Mouse (Mus musculus): ENCODE results near the gene Sms. TPM values are rescaled to one million over a fixed set of nuclear protein-coding genes. Genes with fewer than 3 reads are reported as not detected.

Sms gene
- polyA plus RNA-seq, 1 experiment from 2014 or later = 75.4 TPM

GRCm38 (mm10) chrX:157489871-157490721 lies 2.0 kb downstream of the Sms start:
- H3K27me3 ChIP-seq (ENCODE audit: control insufficient read depth, insufficient read depth, low read length) = peaks cover 2% of the 10 kb centered on the region; the same call in 1 of the 2 replicates
- no peaks in the 10 kb centered on the region for H3K4me1 ChIP-seq (ENCODE audit: control insufficient read depth, insufficient read depth, low read length)
- WGBS (ENCODE audit: insufficient replicate concordance) = 19% methylated on average over 9 of the region's 9 CpGs
- ATAC-seq (replicated peaks; ENCODE audit: insufficient number of reproducible peaks, low FRiP score, low TSS enrichment) = no peak
- H3K4me3 ChIP-seq (ENCODE audit: low read depth, low read length) = peak overlapping the region; percentile 70
- peak overlapping the region; percentile 63 for H3K4me2 ChIP-seq
- H3K27ac ChIP-seq (ENCODE audit: low read depth, low read length) = no peak overlapping the region
- no peaks in the 10 kb centered on the region for H3K9me3 ChIP-seq (replicated peaks; ENCODE audit: control insufficient read depth, low read length)
- no peaks in the 10 kb centered on the region for H3K36me3 ChIP-seq (ENCODE audit: control insufficient read depth, insufficient read depth, low read length)
- H3K9ac ChIP-seq (ENCODE audit: low read depth, low read length) = peak overlapping the region; percentile 82; the same call in 1 of the 2 replicates

DNA sequence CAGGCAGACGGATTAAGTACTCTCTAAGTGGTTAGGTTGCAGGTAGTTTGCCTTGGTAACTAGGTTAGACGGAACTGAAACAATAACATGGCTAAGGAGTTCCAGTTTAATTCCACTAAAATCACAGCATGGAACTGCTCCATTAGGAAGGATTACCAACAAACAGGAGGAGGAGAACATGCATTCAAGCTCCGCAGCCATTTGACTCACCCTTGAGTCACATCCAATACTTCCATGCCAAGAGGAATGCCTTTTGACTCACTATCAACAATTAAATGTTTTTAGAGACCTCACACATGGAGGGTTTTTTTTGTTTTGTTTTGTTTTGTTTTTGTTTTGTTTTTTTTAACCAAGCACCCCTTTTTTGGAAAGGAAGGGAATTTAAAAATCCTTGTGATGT lies 3.3 kb downstream of the Sms start:
- WGBS (ENCODE audit: insufficient replicate concordance) = 76% methylated on average over 3 of the region's 3 CpGs
- ATAC-seq (replicated peaks; ENCODE audit: insufficient number of reproducible peaks, low FRiP score, low TSS enrichment) = no peak

DNA sequence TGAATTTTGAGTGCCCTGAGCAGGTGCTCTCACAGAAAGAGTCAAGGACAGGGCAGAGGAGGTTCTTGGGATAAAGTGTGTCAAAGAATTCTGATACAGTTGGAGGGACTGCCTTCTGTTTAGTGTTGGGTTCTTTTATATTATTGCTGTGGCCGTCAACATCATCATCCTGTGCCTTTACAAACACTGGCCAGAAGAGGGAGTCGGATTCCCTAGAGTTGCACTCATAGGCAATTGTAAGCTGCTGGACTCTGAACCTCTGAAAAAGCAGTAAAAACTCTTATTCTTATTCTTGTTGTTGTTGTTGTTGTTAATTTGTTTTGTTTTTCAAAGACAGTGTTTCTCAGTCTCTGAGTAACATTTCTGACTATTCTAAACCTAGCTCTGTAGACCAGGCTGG lies 5.3 kb downstream of the Sms start:
- H3K4me2 ChIP-seq = no peak overlapping the region
- H3K27ac ChIP-seq (ENCODE audit: low read depth, low read length) = no peak overlapping the region
- no peak overlapping the region for H3K4me3 ChIP-seq (ENCODE audit: low read depth, low read length)
- 48% methylated on average over 2 of the region's 2 CpGs for WGBS (ENCODE audit: insufficient replicate concordance)
- peaks cover 2% of the 10 kb centered on the region; the same call in 1 of the 2 replicates for H3K27me3 ChIP-seq (ENCODE audit: control insufficient read depth, insufficient read depth, low read length)
- no peaks in the 10 kb centered on the region for H3K4me1 ChIP-seq (ENCODE audit: control insufficient read depth, insufficient read depth, low read length)
- ATAC-seq (replicated peaks; ENCODE audit: insufficient number of reproducible peaks, low FRiP score, low TSS enrichment) = no peak
- H3K36me3 ChIP-seq (ENCODE audit: control insufficient read depth, insufficient read depth, low read length) = no peaks in the 10 kb centered on the region
- H3K9me3 ChIP-seq (replicated peaks; ENCODE audit: control insufficient read depth, low read length) = no peaks in the 10 kb centered on the region; the same call in 1 of the 2 replicates
- no peak overlapping the region for H3K9ac ChIP-seq (ENCODE audit: low read depth, low read length)

More for the DNA sequence above, 3.3 kb downstream of the Sms start:
- no peak overlapping the region for H3K4me2 ChIP-seq
- H3K27ac ChIP-seq (ENCODE audit: low read depth, low read length) = no peak overlapping the region
- H3K36me3 ChIP-seq (ENCODE audit: control insufficient read depth, insufficient read depth, low read length) = no peaks in the 10 kb centered on the region
- no peaks in the 10 kb centered on the region for H3K9me3 ChIP-seq (replicated peaks; ENCODE audit: control insufficient read depth, low read length)
- no peak overlapping the region for H3K4me3 ChIP-seq (ENCODE audit: low read depth, low read length)
- H3K9ac ChIP-seq (ENCODE audit: low read depth, low read length) = no peak overlapping the region
- no peaks in the 10 kb centered on the region for H3K4me1 ChIP-seq (ENCODE audit: control insufficient read depth, insufficient read depth, low read length)
- peaks cover 2% of the 10 kb centered on the region; the same call in 1 of the 2 replicates for H3K27me3 ChIP-seq (ENCODE audit: control insufficient read depth, insufficient read depth, low read length)

- 0 out of 2 replicates have a peak, but pooled peaks cover 2% of the 10 kb centered on the region for H3K4me1 ChIP-seq (ENCODE audit: control insufficient read depth, insufficient read depth, low read length)
- no peaks in the 10 kb centered on the region for H3K27me3 ChIP-seq (ENCODE audit: control insufficient read depth, insufficient read depth, low read length)
- H3K36me3 ChIP-seq (ENCODE audit: control insufficient read depth, insufficient read depth, low read length) = no peaks in the 10 kb centered on the region
- no peak overlapping the region for H3K9ac ChIP-seq (ENCODE audit: low read depth, low read length)
- no peak for ATAC-seq (replicated peaks; ENCODE audit: insufficient number of reproducible peaks, low FRiP score, low TSS enrichment)
- 64% methylated on average over 2 of the region's 2 CpGs for WGBS (ENCODE audit: insufficient replicate concordance)
- H3K9me3 ChIP-seq (replicated peaks; ENCODE audit: control insufficient read depth, low read length) = no peaks in the 10 kb centered on the region; the same call in 1 of the 2 replicates
- no peak overlapping the region for H3K4me2 ChIP-seq
- no peak overlapping the region for H3K4me3 ChIP-seq (ENCODE audit: low read depth, low read length)
- H3K27ac ChIP-seq (ENCODE audit: low read depth, low read length) = no peak overlapping the region
Measured at GRCm38 (mm10) chrX:157482842-157483241, 9.2 kb downstream of the Sms start.

- peaks cover 2% of the 10 kb centered on the region; the same call in 1 of the 2 replicates for H3K4me1 ChIP-seq (ENCODE audit: control insufficient read depth, insufficient read depth, low read length)
- no peak overlapping the region for H3K27ac ChIP-seq (ENCODE audit: low read depth, low read length)
- WGBS (ENCODE audit: insufficient replicate concordance) = 78% methylated on average over 2 of the region's 2 CpGs
- no peaks in the 10 kb centered on the region; the same call in 1 of the 2 replicates for H3K9me3 ChIP-seq (replicated peaks; ENCODE audit: control insufficient read depth, low read length)
- no peak overlapping the region for H3K4me2 ChIP-seq
- no peaks in the 10 kb centered on the region for H3K27me3 ChIP-seq (ENCODE audit: control insufficient read depth, insufficient read depth, low read length)
- no peak for ATAC-seq (replicated peaks; ENCODE audit: insufficient number of reproducible peaks, low FRiP score, low TSS enrichment)
- no peak overlapping the region for H3K9ac ChIP-seq (ENCODE audit: low read depth, low read length)
- H3K36me3 ChIP-seq (ENCODE audit: control insufficient read depth, insufficient read depth, low read length) = no peaks in the 10 kb centered on the region
- no peak overlapping the region for H3K4me3 ChIP-seq (ENCODE audit: low read depth, low read length)
Measured at GRCm38 (mm10) chrX:157481860-157482259, 10.2 kb downstream of the Sms start.

GRCm38 (mm10) chrX:157477328-157477727 lies 14.8 kb downstream of the Sms start:
- Histone ChIP-seq H3K9me3 (replicated peaks; ENCODE audit: control insufficient read depth, low read length) (no peaks in the 10 kb centered on the region; the same call in 1 of the 2 replicates), H3K4me1 (ENCODE audit: control insufficient read depth, insufficient read depth, low read length) (peaks cover 2% of the 10 kb centered on the region; the same call in 1 of the 2 replicates), H3K4me2 (no peak overlapping the region), H3K27me3 (ENCODE audit: control insufficient read depth, insufficient read depth, low read length) (no peaks in the 10 kb centered on the region), H3K9ac (ENCODE audit: low read depth, low read length) (no peak overlapping the region), H3K27ac (ENCODE audit: low read depth, low read length) (no peak overlapping the region), H3K36me3 (ENCODE audit: control insufficient read depth, insufficient read depth, low read length) (no peaks in the 10 kb centered on the region), H3K4me3 (ENCODE audit: low read depth, low read length) (no peak overlapping the region)
- ATAC-seq (replicated peaks; ENCODE audit: insufficient number of reproducible peaks, low FRiP score, low TSS enrichment) = no peak; the same call in 1 of the 2 replicates
- 38% methylated on average over 3 of the region's 3 CpGs for WGBS (ENCODE audit: insufficient replicate concordance)

- Histone ChIP-seq H3K27ac (ENCODE audit: low read depth, low read length) (no peak overlapping the region), H3K4me1 (ENCODE audit: control insufficient read depth, insufficient read depth, low read length) (peaks cover 2% of the 10 kb centered on the region; the same call in 1 of the 2 replicates), H3K9ac (ENCODE audit: low read depth, low read length) (no peak overlapping the region), H3K27me3 (ENCODE audit: control insufficient read depth, insufficient read depth, low read length) (no peaks in the 10 kb centered on the region), H3K4me2 (no peak overlapping the region), H3K9me3 (replicated peaks; ENCODE audit: control insufficient read depth, low read length) (no peaks in the 10 kb centered on the region), H3K4me3 (ENCODE audit: low read depth, low read length) (no peak overlapping the region), H3K36me3 (ENCODE audit: control insufficient read depth, insufficient read depth, low read length) (no peaks in the 10 kb centered on the region)
- 85% methylated on average over 4 of the region's 4 CpGs for WGBS (ENCODE audit: insufficient replicate concordance)
- no peak for ATAC-seq (replicated peaks; ENCODE audit: insufficient number of reproducible peaks, low FRiP score, low TSS enrichment)
Measured at GRCm38 (mm10) chrX:157476153-157476810, 15.8 kb downstream of the Sms start.

DNA sequence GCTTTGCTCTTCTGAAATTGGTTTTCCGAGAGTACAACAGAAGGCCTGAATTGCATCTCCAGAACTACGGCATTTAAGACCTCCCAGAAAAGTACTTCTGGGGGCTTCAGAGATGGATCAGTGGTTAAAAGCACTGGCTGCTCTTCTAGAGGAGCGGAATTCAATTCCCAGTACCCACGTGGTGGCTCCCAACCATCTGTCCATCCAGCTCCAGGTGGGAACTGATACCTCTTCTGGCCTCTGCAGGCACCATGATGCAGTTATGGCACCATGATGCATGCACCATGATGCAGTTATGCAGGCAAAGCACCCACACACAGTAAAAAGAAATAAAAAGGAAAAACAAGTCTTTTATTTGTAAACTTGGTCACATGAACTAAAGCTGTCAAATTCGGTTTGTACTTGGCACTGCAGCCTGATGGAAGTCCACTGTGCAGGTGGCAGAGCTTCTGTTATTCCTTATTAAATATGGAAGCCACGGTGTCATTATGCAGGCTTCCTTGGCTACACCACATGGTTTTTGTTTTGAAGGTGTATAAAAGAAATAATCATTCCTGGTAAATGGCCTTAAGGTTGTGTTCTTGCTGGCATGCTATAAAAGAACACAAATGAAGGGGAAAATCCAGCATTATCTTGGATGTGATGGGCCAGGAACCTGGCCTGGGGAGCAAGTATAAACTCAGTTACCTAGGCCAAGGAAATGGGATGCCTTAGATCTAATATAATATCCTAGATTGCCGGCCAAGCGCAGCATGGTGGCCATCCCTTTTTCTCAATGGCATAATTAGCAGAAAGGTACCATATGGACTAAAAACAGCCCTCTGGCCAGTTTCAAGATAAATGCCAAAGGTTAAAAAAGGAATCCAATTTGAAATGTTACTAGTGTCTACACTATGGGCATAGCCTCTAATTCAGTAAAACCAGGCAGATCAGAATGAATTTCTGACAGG lies 20.1 kb downstream of the Sms start:
- no peak overlapping the region for H3K4me3 ChIP-seq (ENCODE audit: low read depth, low read length)
- WGBS (ENCODE audit: insufficient replicate concordance) = 80% methylated on average over 8 of the region's 8 CpGs
- no peaks in the 10 kb centered on the region for H3K9me3 ChIP-seq (replicated peaks; ENCODE audit: control insufficient read depth, low read length)
- no peaks in the 10 kb centered on the region for H3K36me3 ChIP-seq (ENCODE audit: control insufficient read depth, insufficient read depth, low read length)
- H3K27ac ChIP-seq (ENCODE audit: low read depth, low read length) = no peak overlapping the region
- no peaks in the 10 kb centered on the region for H3K4me1 ChIP-seq (ENCODE audit: control insufficient read depth, insufficient read depth, low read length)
- H3K27me3 ChIP-seq (ENCODE audit: control insufficient read depth, insufficient read depth, low read length) = no peaks in the 10 kb centered on the region
- no peak overlapping the region for H3K9ac ChIP-seq (ENCODE audit: low read depth, low read length)
- no peak overlapping the region for H3K4me2 ChIP-seq
- no peak for ATAC-seq (replicated peaks; ENCODE audit: insufficient number of reproducible peaks, low FRiP score, low TSS enrichment)

All from heart, embryonic 11.5 days (tissue).